Mouse (Mus musculus): Measurements from ENCODE around the gene Shld1. TPM values are rescaled to one million over a fixed set of nuclear protein-coding genes. Genes with fewer than 3 reads are reported as not detected.
A peak's percentile ranks its signal among the peaks of the same experiment; 100 is the strongest.

The Shld1 gene
- 14.1 and 17.7 TPM in 2 replicates for polyA plus RNA-seq (2015; fragmentation: Nextera tagmentation; extraction: Ambion mirVana)

- H3K4me2 ChIP-seq (ENCODE audit: low read length), result peak within 1 kb of the TSS; percentile 52
- peak; percentile 97 for DNase-seq (ENCODE audit: low spot score)
- WGBS, result 9% methylated on average over 30 of the region's 33 CpGs
- peak within 1 kb of the TSS; percentile 74 for H3K27ac ChIP-seq
- H3K9me3 ChIP-seq (replicated peaks; ENCODE audit: low read length), result no peaks in the 10 kb centered on the region
- peak; percentile 94 for ATAC-seq (replicated peaks; ENCODE audit: low FRiP score, low read depth)
- no peaks in the 10 kb centered on the region for H3K36me3 ChIP-seq (ENCODE audit: insufficient read depth, low read length)
- H3K27me3 ChIP-seq (ENCODE audit: insufficient read depth, low read length), result no peaks in the 10 kb centered on the region
- H3K4me3 ChIP-seq (replicated peaks; ENCODE audit: low read depth, low read length), result peak within 1 kb of the TSS; percentile 47
- TF ChIP-seq CTCF (IDR thresholded peaks at IDR 0.05; ENCODE audit: low read depth), result no peak
- peak within 1 kb of the TSS; percentile 38; the same call in 1 of the 2 replicates for H3K9ac ChIP-seq (ENCODE audit: low read depth, low read length)
- no peaks in the 10 kb centered on the region for H3K4me1 ChIP-seq (replicated peaks; ENCODE audit: insufficient read depth, low read length)
Measured at GRCm38 (mm10) chr2:132686756-132687737, at the start of gene Shld1. Gene Shld1, plus strand, starts transcription at chr2:132686931.

- Histone ChIP-seq H3K4me2 (ENCODE audit: low read length) (no peak overlapping the region), H3K36me3 (ENCODE audit: insufficient read depth, low read length) (no peaks in the 10 kb centered on the region), H3K9ac (ENCODE audit: low read depth, low read length) (no peak overlapping the region), H3K9me3 (replicated peaks; ENCODE audit: low read length) (no peaks in the 10 kb centered on the region), H3K4me1 (replicated peaks; ENCODE audit: insufficient read depth, low read length) (no peaks in the 10 kb centered on the region), H3K4me3 (replicated peaks; ENCODE audit: low read depth, low read length) (no peak overlapping the region), H3K27ac (no peak overlapping the region), H3K27me3 (ENCODE audit: insufficient read depth, low read length) (no peaks in the 10 kb centered on the region)
- 89% methylated on average over 6 of the region's 6 CpGs for WGBS
- DNase-seq (ENCODE audit: low spot score) (no peak), ATAC-seq (replicated peaks; ENCODE audit: low FRiP score, low read depth) (no peak)
- TF ChIP-seq CTCF (IDR thresholded peaks at IDR 0.05; ENCODE audit: low read depth), result no peak
Measured at GRCm38 (mm10) chr2:132638306-132638705, 48.4 kb upstream of the Shld1 start.

DNA sequence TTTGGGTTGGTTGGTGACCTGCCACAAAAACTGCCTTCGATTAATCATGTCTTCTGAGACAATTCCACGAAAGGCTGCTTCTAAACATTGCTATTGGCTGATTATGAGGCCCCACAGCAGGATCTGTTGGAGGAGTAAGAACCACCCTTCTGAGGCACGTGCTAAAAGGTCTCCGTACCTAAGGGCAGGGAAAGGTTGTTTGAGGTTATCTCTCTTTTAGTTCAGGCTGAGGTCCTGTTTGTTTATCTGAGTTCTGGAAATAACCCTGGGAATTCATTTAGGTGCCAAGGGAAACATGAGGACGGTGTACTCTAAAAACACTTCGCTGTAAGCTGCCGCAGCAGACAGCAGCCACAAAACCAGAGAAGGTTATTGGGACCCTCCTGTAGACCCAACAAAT is 47.4 kb upstream of the Shld1 start:
- DNase-seq (ENCODE audit: low spot score) (no peak), ATAC-seq (replicated peaks; ENCODE audit: low FRiP score, low read depth) (no peak)
- WGBS, result 66% methylated on average over 7 of the region's 7 CpGs
- Histone ChIP-seq H3K9ac (ENCODE audit: low read depth, low read length) (no peak overlapping the region), H3K4me1 (replicated peaks; ENCODE audit: insufficient read depth, low read length) (no peaks in the 10 kb centered on the region), H3K9me3 (replicated peaks; ENCODE audit: low read length) (no peaks in the 10 kb centered on the region), H3K4me3 (replicated peaks; ENCODE audit: low read depth, low read length) (no peak overlapping the region), H3K4me2 (ENCODE audit: low read length) (no peak overlapping the region), H3K27me3 (ENCODE audit: insufficient read depth, low read length) (no peaks in the 10 kb centered on the region), H3K27ac (no peak overlapping the region), H3K36me3 (ENCODE audit: insufficient read depth, low read length) (no peaks in the 10 kb centered on the region)
- no peak for TF ChIP-seq CTCF (IDR thresholded peaks at IDR 0.05; ENCODE audit: low read depth)

- no peak for ATAC-seq (replicated peaks; ENCODE audit: low FRiP score, low read depth)
- 45% methylated on average over 3 of the region's 3 CpGs for WGBS
- Histone ChIP-seq H3K4me2 (ENCODE audit: low read length) (no peak overlapping the region), H3K36me3 (ENCODE audit: insufficient read depth, low read length) (no peaks in the 10 kb centered on the region), H3K4me3 (replicated peaks; ENCODE audit: low read depth, low read length) (no peak overlapping the region), H3K27me3 (ENCODE audit: insufficient read depth, low read length) (no peaks in the 10 kb centered on the region), H3K4me1 (replicated peaks; ENCODE audit: insufficient read depth, low read length) (no peaks in the 10 kb centered on the region), H3K9me3 (replicated peaks; ENCODE audit: low read length) (no peaks in the 10 kb centered on the region), H3K27ac (no peak overlapping the region), H3K9ac (ENCODE audit: low read depth, low read length) (no peak overlapping the region)
- DNase-seq (ENCODE audit: low spot score), result no peak
- TF ChIP-seq CTCF (IDR thresholded peaks at IDR 0.05; ENCODE audit: low read depth), result no peak
Measured at GRCm38 (mm10) chr2:132641196-132641595, 45.5 kb upstream of the Shld1 start.

GRCm38 (mm10) chr2:132643161-132643560 is 43.6 kb upstream of the Shld1 start:
- Histone ChIP-seq H3K36me3 (ENCODE audit: insufficient read depth, low read length) (no peaks in the 10 kb centered on the region), H3K27me3 (ENCODE audit: insufficient read depth, low read length) (no peaks in the 10 kb centered on the region), H3K9ac (ENCODE audit: low read depth, low read length) (no peak overlapping the region), H3K9me3 (replicated peaks; ENCODE audit: low read length) (no peaks in the 10 kb centered on the region), H3K4me1 (replicated peaks; ENCODE audit: insufficient read depth, low read length) (0 out of 2 replicates have a peak, but pooled peaks cover 4% of the 10 kb centered on the region), H3K27ac (no peak overlapping the region), H3K4me3 (replicated peaks; ENCODE audit: low read depth, low read length) (no peak overlapping the region), H3K4me2 (ENCODE audit: low read length) (no peak overlapping the region)
- TF ChIP-seq CTCF (IDR thresholded peaks at IDR 0.05; ENCODE audit: low read depth), result no peak
- WGBS, result 69% methylated on average over 4 of the region's 4 CpGs
- DNase-seq (ENCODE audit: low spot score) (no peak), ATAC-seq (replicated peaks; ENCODE audit: low FRiP score, low read depth) (no peak)

GRCm38 (mm10) chr2:132646856-132647745 is 39.6 kb upstream of the Shld1 start:
- no peaks in the 10 kb centered on the region for H3K27me3 ChIP-seq (ENCODE audit: insufficient read depth, low read length)
- 24% methylated on average over 17 of the region's 17 CpGs for WGBS
- H3K9ac ChIP-seq (ENCODE audit: low read depth, low read length), result peak overlapping the region; percentile 31; the same call in 1 of the 2 replicates
- TF ChIP-seq CTCF (IDR thresholded peaks at IDR 0.05; ENCODE audit: low read depth), result no peak
- peak overlapping the region; percentile 70 for H3K27ac ChIP-seq
- 0 out of 2 replicates have a peak, but pooled peaks cover 4% of the 10 kb centered on the region for H3K4me1 ChIP-seq (replicated peaks; ENCODE audit: insufficient read depth, low read length)
- no peak overlapping the region for H3K4me3 ChIP-seq (replicated peaks; ENCODE audit: low read depth, low read length)
- no peaks in the 10 kb centered on the region for H3K9me3 ChIP-seq (replicated peaks; ENCODE audit: low read length)
- DNase-seq (ENCODE audit: low spot score) (peak; percentile 88), ATAC-seq (replicated peaks; ENCODE audit: low FRiP score, low read depth) (peak; percentile 87)
- 0 out of 2 replicates have a peak overlapping the region, but pooled peaks have one; percentile 11 for H3K4me2 ChIP-seq (ENCODE audit: low read length)
- H3K36me3 ChIP-seq (ENCODE audit: insufficient read depth, low read length), result no peaks in the 10 kb centered on the region
